Mouse (Mus musculus): ENCODE results near the gene Ddah2.
A peak's percentile ranks its signal among the peaks of the same experiment; 100 is the strongest.
"Not testable (repeated sequence)": the region's sequence is repeated elsewhere in the genome, so short reads cannot be mapped to it uniquely, and the experiment has no call there.

The Ddah2 gene

DNA sequence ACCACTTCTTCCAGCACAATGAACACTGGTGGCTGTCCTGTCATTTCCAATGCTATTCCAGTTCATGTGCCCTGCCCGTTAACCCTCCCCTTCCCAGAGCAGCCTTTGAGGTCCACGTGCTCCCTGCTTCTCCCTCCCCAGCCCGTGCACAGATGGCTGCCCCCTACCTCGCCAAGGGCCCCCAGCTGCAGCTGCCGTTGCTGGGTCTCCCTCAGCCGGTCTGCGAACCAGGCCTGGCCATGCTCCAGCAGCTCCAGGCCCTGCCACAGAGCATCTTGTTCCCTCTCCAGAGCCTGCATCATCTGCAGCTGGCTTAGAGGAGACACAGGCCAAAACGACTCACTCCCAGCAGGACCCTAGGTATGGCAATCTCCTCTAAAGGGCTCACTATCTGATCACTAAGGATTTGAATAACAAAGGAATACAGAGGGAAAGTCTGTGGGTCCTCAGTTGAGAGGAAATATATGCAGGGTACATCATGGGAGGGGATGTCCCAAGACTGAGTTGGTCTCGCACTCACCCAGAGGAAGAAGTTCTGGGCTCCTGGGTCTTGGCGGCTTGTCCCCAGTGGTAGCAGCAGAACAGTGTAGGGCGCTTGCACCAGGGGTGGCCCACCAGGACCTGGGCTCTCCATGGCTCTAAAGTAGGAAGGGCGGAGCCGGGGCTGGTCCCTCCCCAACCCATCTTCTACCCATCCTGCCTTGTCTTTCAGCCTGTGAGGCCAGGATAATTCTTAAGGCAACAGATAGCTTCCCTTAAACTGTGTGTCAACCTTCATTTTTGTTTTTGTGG is 31.4 kb upstream of the Ddah2 start, which contains the start of gene Sapcd1:
Sapcd1 (minus strand) TSS at position 740 of the 792 bp plus-strand sequence.
- peak; percentile 49 for DNase-seq

DNA sequence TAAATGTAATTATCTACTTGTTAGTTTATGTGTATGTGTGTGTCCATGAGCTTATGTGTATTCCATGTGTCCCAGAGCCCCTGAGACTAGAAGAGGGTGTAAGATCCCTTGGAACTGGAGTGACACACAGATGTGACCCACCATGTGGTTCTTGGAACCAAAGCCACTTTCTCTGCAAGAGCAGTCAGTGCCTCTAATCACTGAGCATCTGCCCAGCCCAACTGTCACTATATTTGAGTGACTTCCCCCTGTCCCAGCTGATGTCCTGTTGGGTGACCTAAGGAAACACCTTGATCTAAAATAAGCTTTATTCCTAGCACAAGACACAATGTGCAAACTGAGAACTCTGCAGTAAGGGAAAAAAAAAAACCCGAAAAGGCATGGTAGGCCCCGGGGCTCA is 30.5 kb upstream of the Ddah2 start:
- DNase-seq: no peak

DNA sequence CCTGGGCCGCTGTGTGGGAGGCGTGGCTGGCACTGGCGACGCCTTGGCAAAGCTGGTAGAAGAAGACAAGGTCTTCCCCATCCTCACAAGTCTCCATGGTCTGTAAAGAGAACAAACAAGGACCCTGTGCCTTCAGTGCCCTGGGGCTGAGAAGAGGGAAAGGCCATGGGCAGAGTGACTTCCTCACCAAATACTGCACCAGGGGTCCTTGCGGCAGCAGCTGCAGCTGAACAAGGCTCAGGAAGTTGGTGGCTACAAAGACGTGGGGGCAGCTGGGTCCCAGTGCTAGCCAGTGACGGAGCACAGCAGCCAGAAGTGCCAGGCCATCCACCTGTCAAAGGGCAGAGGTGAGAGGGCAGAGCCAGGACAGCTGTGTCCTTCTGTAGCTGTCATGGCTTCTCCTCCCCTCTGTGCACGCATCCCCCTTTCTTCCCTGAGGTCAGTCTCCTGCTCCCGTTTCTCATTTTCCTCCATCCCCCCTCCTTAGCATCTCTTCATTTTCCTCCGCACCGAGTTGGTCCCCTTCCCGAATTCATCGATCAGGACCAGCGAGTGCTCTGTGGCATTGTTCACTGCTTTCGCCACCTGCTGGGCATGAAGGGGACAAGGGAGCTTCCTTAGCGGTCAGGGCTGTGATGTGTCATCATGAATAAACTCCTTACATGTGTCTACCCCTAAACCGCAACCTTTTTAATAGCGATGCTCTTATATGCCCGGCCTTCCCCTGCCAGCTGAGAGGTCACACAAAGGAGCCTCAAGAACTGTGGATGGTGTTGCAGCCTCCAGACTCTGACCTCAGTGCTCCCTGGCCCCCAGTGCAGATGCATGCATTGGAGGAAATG is 28.9 kb upstream of the Ddah2 start:
- no peak for DNase-seq

DNA sequence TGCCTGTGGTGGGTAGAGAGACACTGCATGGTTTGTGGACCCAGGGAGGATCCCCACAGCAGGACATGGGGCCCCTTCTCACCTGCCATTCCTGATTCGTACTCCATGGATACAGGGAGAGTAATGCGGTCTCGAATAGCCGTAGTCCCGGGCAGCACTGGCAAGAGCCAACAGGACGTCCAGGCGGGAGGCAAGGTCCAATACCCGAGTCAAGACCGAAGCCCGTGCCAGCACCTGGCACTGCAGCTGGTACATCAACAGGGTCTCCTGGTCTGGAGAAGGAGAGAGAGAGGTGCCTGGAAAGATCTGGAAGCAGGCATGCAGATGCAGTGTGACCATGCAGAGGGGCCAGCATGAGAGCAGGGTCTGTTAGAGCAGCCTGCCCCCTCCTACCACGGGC is 27.6 kb upstream of the Ddah2 start:
- no peak for DNase-seq

DNA sequence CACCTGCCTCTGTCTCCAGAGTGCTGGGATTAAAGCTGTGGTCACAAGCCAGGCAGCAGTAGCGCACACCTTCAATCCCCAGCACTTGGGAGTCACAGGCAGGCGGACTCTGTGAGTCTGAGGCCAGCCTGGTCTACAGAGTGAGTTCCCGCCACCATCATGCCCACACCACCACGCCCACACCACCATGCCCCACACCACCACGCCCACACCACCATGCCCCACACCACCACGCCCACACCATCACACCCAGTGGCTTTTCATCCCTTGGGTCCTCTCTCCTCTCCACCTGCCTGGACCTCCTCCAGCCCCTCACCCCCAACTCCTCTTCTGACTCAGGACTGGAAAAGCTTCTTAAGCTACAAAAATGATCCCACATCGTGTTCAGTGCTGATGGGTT is 27.0 kb upstream of the Ddah2 start:
- no peak for DNase-seq

DNA sequence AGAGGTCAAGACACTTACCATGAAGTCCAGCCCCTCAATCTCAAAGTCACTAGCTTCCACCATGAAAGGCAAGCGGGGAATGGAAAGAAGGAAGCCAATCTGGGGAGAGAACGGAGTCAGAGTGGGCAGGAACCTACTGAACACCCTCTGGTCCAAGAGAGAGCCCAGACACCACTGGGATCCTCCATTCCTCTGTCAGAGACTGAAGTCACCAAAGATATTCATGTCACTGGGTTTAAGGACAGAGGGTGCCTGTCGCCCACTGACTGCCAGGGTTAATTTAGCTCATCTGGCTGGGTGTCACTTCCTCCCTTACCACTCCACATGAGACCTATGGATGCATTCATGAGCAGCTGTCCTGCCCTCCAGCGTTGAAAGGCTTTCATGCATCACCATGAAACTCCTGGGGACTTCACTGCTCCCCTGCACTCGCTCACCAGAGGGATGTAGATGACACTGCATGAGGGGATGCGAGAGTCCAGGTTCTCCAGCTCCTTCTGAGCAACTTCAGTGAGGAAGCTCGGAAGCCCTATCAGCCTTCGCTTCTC is 26.4 kb upstream of the Ddah2 start:
- DNase-seq: no peak

GRCm38 (mm10) chr17:35033703-35034102 is 25.1 kb upstream of the Ddah2 start:
- not testable (repeated sequence) for DNase-seq

GRCm38 (mm10) chr17:35034896-35035295 is 23.9 kb upstream of the Ddah2 start:
- DNase-seq: no peak

GRCm38 (mm10) chr17:35039121-35039873 is 19.5 kb upstream of the Ddah2 start:
- DNase-seq: no peak

- DNase-seq: no peak
These were observed 15.0 kb upstream of the Ddah2 start for GRCm38 (mm10) chr17:35043794-35044193.

- DNase-seq: no peak
These were observed 13.7 kb upstream of the Ddah2 start for GRCm38 (mm10) chr17:35044904-35045806.

GRCm38 (mm10) chr17:35045807-35046680 is 12.8 kb upstream of the Ddah2 start:
- no peak for DNase-seq

- DNase-seq: peak; percentile 97
These were observed 12.0 kb upstream of the Ddah2 start, which contains the start of gene Msh5 for GRCm38 (mm10) chr17:35046681-35047455. Gene Msh5, minus strand, starts transcription at chr17:35046745.

- no peak for DNase-seq
These were observed 11.1 kb upstream of the Ddah2 start for GRCm38 (mm10) chr17:35047688-35048087.

- no peak for DNase-seq
These were observed 10.5 kb upstream of the Ddah2 start for GRCm38 (mm10) chr17:35048149-35048931.

GRCm38 (mm10) chr17:35048932-35049440 is 9.8 kb upstream of the Ddah2 start:
- no peak for DNase-seq

DNA sequence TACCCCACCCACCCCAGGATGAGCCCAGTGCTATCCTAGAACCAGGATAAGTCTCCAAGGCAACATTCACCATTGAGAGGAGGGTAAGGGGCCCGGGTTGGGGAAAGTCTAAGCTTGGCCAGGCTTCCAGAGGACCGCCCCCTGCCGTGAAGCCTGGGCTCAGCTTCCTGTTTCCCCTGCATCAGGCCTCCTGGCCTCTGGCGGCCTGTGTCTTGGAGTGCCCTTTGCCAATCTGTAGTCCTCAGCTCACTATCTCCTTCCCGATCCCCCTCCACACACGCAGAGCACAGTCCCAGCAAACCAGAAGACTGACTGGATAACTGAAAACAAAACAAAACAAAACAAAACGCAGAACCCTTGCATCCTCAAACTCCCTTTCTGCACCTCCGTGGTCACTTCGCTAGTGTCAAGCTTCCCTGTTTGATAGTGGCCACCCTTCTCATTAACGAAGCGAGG is 9.2 kb upstream of the Ddah2 start, which contains the start of gene Clic1:
Clic1 (plus strand) TSS at position 406 of the 456 bp plus-strand sequence.
- DNase-seq: peak; percentile 38

DNA sequence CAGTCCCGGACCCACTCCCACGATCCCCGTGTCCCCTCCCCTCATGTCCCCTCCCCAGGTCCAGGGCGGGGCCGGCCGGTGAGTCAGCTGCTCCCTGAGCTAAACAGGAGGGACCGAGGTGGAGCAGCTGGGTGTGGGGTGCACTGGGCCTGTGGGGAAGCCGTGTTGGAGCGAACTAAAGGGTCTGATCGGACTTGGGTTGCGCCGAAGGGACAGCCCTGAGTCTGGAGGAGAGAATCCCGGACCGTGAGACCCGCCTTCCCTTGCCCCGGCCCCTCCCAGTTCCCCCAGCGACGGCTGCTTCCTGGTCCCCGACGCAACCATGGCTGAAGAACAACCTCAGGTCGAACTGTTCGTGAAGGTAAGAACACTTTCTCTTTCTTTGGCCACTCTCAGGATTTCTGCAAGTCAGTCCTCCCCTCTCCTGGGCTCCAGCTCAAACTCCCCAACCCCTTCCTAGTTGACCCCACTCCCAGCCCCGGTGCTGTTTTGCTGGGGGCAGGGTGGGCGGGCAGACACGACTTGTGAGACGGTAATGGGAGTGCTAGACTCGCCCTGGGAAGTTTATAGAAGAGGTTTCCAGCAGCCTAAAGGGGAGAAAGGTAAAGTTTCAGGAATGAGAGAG is 8.6 kb upstream of the Ddah2 start:
- peak; percentile 49 for DNase-seq

All from cerebellum, adult 11-12 months (tissue).